Mouse (Mus musculus) intestine, embryonic 16.5 days (tissue): ENCODE data around the gene Srsf12. TPM values are rescaled to one million over a fixed set of nuclear protein-coding genes. Genes with fewer than 3 reads are reported as not detected.
A peak's percentile ranks its signal among the peaks of the same experiment; 100 is the strongest.

Experiments used
- ATAC-seq: fragments of 200-750 bp; cut with Nextera tagmentation; 2 replicates; pipeline ENCODE4 v1.8.0; 2017; ENCODE audit warnings: moderate TSS enrichment, moderate library complexity
- H3K27ac ChIP-seq: fragments of 300-500 bp; sonication (generic); 2 replicates; pipeline ENCODE4 v1.5.1; 2014; ENCODE audit warnings: mild to moderate bottlenecking, low read length
- H3K27me3 ChIP-seq: fragments of 300-500 bp; sonication (generic); replicated peaks from 2 replicates; pipeline ENCODE4 v1.6.1; 2014; ENCODE audit warnings: low read length, control low read depth, mixed read lengths; ENCODE audit not compliant: control insufficient read depth, insufficient read depth
- H3K36me3 ChIP-seq: fragments of 300-500 bp; sonication (generic); 2 replicates; pipeline ENCODE4 v1.6.1; 2014; ENCODE audit warnings: low read length, control low read depth; ENCODE audit not compliant: control insufficient read depth, insufficient read depth
- H3K4me1 ChIP-seq: fragments of 300-500 bp; sonication (generic); 2 replicates; pipeline ENCODE4 v1.6.1; 2014; ENCODE audit warnings: low read length, control low read depth, mixed read lengths; ENCODE audit not compliant: control insufficient read depth, insufficient read depth
- H3K4me2 ChIP-seq: fragments of 300-500 bp; sonication (generic); 2 replicates; pipeline ENCODE4 v1.6.1; 2014; ENCODE audit warnings: low read depth, low read length, control low read depth
- H3K4me3 ChIP-seq: fragments of 300-500 bp; sonication (generic); 2 replicates; pipeline ENCODE4 v1.5.1; 2014; ENCODE audit warnings: mild to moderate bottlenecking, low read length
- H3K9ac ChIP-seq: fragments of 300-500 bp; sonication (generic); 2 replicates; pipeline ENCODE4 v1.6.1; 2014; ENCODE audit warnings: low read depth, low read length
- H3K9me3 ChIP-seq: fragments of 300-500 bp; sonication (generic); 2 replicates; pipeline ENCODE4 v1.6.1; 2016; ENCODE audit warnings: low read length, control low read depth; ENCODE audit not compliant: control insufficient read depth
- WGBS: fragments of 180-500 bp; shearing (Covaris S2); extraction: QIAGEN DNeasy Blood & Tissue Kit; methylation state at CpG from one replicate; pipeline ENCODE4 v1.1.7; 2014; 5-methylcytosine and 5-hydroxymethylcytosine counted together
- polyA plus RNA-seq: library from polyadenylated mRNA; unstranded; fragments of >200 nt; fragmentation: Nextera tagmentation; extraction: Ambion mirVana; gene quantifications from 2 replicates; pipeline ENCODE4 v1.2.1, GENCODE M21; 2015

Gene Srsf12
- polyA plus RNA-seq, 1 experiment from 2014 or later = 5.2 TPM

- H3K36me3 ChIP-seq = no peaks in the 10 kb centered on the region
- no peaks in the 10 kb centered on the region for H3K27me3 ChIP-seq
- no peaks in the 10 kb centered on the region for H3K9me3 ChIP-seq
- H3K27ac ChIP-seq = no peak overlapping the region
- ATAC-seq = no peak
- H3K9ac ChIP-seq = no peak overlapping the region
- H3K4me1 ChIP-seq = no peaks in the 10 kb centered on the region
- H3K4me2 ChIP-seq = no peak overlapping the region
- H3K4me3 ChIP-seq = no peak overlapping the region
- WGBS = 46% methylated on average over 7 of the region's 7 CpGs
Observed at GRCm38 (mm10) chr4:33224003-33224675, 15.3 kb downstream of the Srsf12 start.

GRCm38 (mm10) chr4:33227164-33227563 is 18.4 kb downstream of the Srsf12 start:
- H3K27me3 ChIP-seq = no peaks in the 10 kb centered on the region
- no peak overlapping the region for H3K4me3 ChIP-seq
- H3K4me1 ChIP-seq = no peaks in the 10 kb centered on the region
- no peak overlapping the region for H3K27ac ChIP-seq
- no peak overlapping the region for H3K4me2 ChIP-seq
- 81% methylated on average over 7 of the region's 7 CpGs for WGBS
- no peak for ATAC-seq
- H3K9me3 ChIP-seq = no peaks in the 10 kb centered on the region
- no peak overlapping the region for H3K9ac ChIP-seq
- H3K36me3 ChIP-seq = no peaks in the 10 kb centered on the region

- Histone ChIP-seq H3K4me2 (no peak overlapping the region), H3K27me3 (no peaks in the 10 kb centered on the region), H3K4me3 (no peak overlapping the region), H3K4me1 (no peaks in the 10 kb centered on the region), H3K9me3 (no peaks in the 10 kb centered on the region), H3K27ac (no peak overlapping the region), H3K9ac (no peak overlapping the region), H3K36me3 (no peaks in the 10 kb centered on the region)
- ATAC-seq = no peak
- 67% methylated on average over 4 of the region's 4 CpGs for WGBS
Observed at GRCm38 (mm10) chr4:33229639-33230038, 20.8 kb downstream of the Srsf12 start.

DNA sequence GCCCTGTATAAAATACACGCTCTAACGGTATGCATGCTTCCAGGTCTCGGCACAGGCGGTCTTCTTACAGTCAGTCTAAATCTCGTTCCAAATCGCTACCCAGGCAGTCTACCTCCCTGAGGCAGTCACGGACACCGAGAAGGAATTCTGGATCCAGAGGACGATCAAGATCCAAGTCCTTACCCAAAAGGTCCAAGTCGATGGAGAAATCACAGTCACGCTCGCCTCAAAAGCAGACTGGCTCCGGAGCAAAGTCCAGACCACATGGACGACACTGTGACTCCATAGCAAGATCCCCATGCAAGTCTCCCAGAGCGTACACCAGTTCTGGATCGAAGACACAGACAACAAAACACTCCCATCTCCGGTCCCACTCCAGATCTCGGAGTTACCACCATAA is 22.1 kb downstream of the Srsf12 start:
- H3K9me3 ChIP-seq = no peaks in the 10 kb centered on the region
- no peak overlapping the region for H3K4me2 ChIP-seq
- no peak overlapping the region for H3K4me3 ChIP-seq
- H3K4me1 ChIP-seq = no peaks in the 10 kb centered on the region
- H3K27me3 ChIP-seq = no peaks in the 10 kb centered on the region
- no peaks in the 10 kb centered on the region for H3K36me3 ChIP-seq
- no peak overlapping the region for H3K9ac ChIP-seq
- ATAC-seq = no peak
- H3K27ac ChIP-seq = no peak overlapping the region
- 89% methylated on average over 18 of the region's 18 CpGs for WGBS

DNA sequence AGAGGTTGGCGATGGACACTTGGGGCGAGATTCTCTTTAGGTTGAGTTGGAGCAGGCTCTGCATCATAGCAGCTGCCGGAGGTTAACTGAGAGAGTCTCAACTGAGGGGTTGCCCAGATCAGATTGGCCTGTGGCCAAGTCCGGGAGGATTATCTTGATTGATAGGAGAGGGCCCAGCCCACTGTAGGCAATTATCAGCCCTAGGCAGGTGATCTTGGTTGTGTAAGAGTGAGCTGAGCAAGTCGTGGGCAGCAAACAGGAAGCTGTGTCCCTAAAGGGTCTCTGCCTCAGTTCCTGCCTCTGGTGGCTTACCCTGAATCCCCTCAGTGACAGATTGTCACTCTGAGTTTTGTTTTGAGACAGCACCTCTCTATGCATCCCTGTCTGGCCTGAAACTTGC is 33.7 kb downstream of the Srsf12 start:
- Histone ChIP-seq H3K4me3 (no peak overlapping the region), H3K9ac (no peak overlapping the region), H3K4me1 (peaks cover 5% of the 10 kb centered on the region), H3K36me3 (peaks cover 5% of the 10 kb centered on the region; the same call in 1 of the 2 replicates), H3K4me2 (no peak overlapping the region), H3K27ac (0 out of 2 replicates have a peak overlapping the region, but pooled peaks have one; percentile 15), H3K9me3 (no peaks in the 10 kb centered on the region), H3K27me3 (no peaks in the 10 kb centered on the region)
- peak; percentile 17 for ATAC-seq
- 48% methylated on average over 5 of the region's 5 CpGs for WGBS

GRCm38 (mm10) chr4:33243016-33243758 is 34.4 kb downstream of the Srsf12 start:
- H3K4me2 ChIP-seq = no peak overlapping the region
- H3K27me3 ChIP-seq = no peaks in the 10 kb centered on the region
- peaks cover 5% of the 10 kb centered on the region; the same call in 1 of the 2 replicates for H3K36me3 ChIP-seq
- no peak for ATAC-seq
- H3K9me3 ChIP-seq = no peaks in the 10 kb centered on the region
- H3K4me3 ChIP-seq = no peak overlapping the region
- H3K27ac ChIP-seq = 0 out of 2 replicates have a peak overlapping the region, but pooled peaks have one; percentile 26
- 75% methylated on average over 12 of the region's 12 CpGs for WGBS
- no peak overlapping the region for H3K9ac ChIP-seq
- H3K4me1 ChIP-seq = peaks cover 5% of the 10 kb centered on the region

- H3K9ac ChIP-seq = no peak overlapping the region
- no peaks in the 10 kb centered on the region for H3K9me3 ChIP-seq
- peaks cover 5% of the 10 kb centered on the region; the same call in 1 of the 2 replicates for H3K36me3 ChIP-seq
- no peak overlapping the region for H3K27ac ChIP-seq
- H3K4me2 ChIP-seq = no peak overlapping the region
- no peaks in the 10 kb centered on the region for H3K27me3 ChIP-seq
- no peak overlapping the region for H3K4me3 ChIP-seq
- 86% methylated on average over 4 of the region's 4 CpGs for WGBS
- no peak for ATAC-seq
- H3K4me1 ChIP-seq = peaks cover 5% of the 10 kb centered on the region
Observed at GRCm38 (mm10) chr4:33243921-33244320, 35.1 kb downstream of the Srsf12 start.

GRCm38 (mm10) chr4:33245853-33246395 is 37.1 kb downstream of the Srsf12 start:
- peak overlapping the region; percentile 25 for H3K4me3 ChIP-seq
- no peaks in the 10 kb centered on the region for H3K9me3 ChIP-seq
- ATAC-seq = no peak
- peaks cover 5% of the 10 kb centered on the region; the same call in 1 of the 2 replicates for H3K36me3 ChIP-seq
- peak overlapping the region; percentile 43 for H3K4me2 ChIP-seq
- peak overlapping the region; percentile 40 for H3K9ac ChIP-seq
- H3K4me1 ChIP-seq = peaks cover 11% of the 10 kb centered on the region
- H3K27ac ChIP-seq = no peak overlapping the region
- 62% methylated on average over 14 of the region's 14 CpGs for WGBS
- H3K27me3 ChIP-seq = no peaks in the 10 kb centered on the region

GRCm38 (mm10) chr4:33247479-33248053 is 38.8 kb downstream of the Srsf12 start:
- peak overlapping the region; percentile 89 for H3K4me3 ChIP-seq
- H3K9me3 ChIP-seq = no peaks in the 10 kb centered on the region
- under 1% methylated on average over 60 of the region's 60 CpGs for WGBS
- H3K36me3 ChIP-seq = peaks cover 5% of the 10 kb centered on the region; the same call in 1 of the 2 replicates
- peak overlapping the region; percentile 100 for H3K27ac ChIP-seq
- peak overlapping the region; percentile 99 for H3K9ac ChIP-seq
- H3K27me3 ChIP-seq = no peaks in the 10 kb centered on the region
- H3K4me2 ChIP-seq = peak overlapping the region; percentile 65
- ATAC-seq = peak; percentile 92
- H3K4me1 ChIP-seq = peaks cover 11% of the 10 kb centered on the region
